Mouse (Mus musculus) T-helper 2 cell (primary cell): Measurements from ENCODE around the gene Creb3l2.
"Not testable (repeated sequence)": the region's sequence is repeated elsewhere in the genome, so short reads cannot be mapped to it uniquely, and the experiment has no call there.

Source experiments
- in situ Hi-C: fragments of 300-600 bp; cut with MboI, MseI; formaldehyde crosslinking; loops from one replicate; pipeline ENCODE4 v1.15.1; 2025; ENCODE audit warnings: high pct_unique_total_duplicates

Creb3l2 gene

GRCm38 (mm10) chr6:37377836-37378580 lies 63.9 kb downstream of the Creb3l2 start:
- in situ Hi-C loops: no loop called here

- in situ Hi-C loops: not testable (repeated sequence)
Observed at GRCm38 (mm10) chr6:37377387-37377786, 64.6 kb downstream of the Creb3l2 start.

GRCm38 (mm10) chr6:37375452-37375851 lies 66.5 kb downstream of the Creb3l2 start:
- in situ Hi-C loops: no loop called here

- in situ Hi-C loops: no loop called here
Observed at GRCm38 (mm10) chr6:37371341-37371740, 70.6 kb downstream of the Creb3l2 start.

DNA sequence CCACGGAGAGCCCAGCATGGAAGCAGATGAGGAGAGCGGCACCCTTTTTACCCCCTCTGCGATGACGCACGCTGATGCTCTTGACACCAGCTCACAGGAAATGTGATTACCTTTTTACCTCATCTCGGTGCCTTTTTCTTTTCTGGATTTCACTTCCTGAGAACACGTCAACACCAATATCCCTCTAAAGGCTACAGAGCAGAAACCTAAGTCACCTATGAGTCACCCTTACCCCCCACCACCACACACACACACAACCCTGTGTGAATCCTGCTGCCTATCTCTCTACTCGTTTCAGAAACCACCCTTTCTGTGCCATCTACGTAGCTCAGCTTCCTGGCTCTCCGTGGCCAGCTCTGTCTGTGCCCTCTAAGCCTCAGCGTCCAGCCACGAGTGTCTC lies 71.4 kb downstream of the Creb3l2 start:
- in situ Hi-C loops: no loop called here

GRCm38 (mm10) chr6:37369750-37370149 lies 72.2 kb downstream of the Creb3l2 start:
- in situ Hi-C loops: no loop called here

DNA sequence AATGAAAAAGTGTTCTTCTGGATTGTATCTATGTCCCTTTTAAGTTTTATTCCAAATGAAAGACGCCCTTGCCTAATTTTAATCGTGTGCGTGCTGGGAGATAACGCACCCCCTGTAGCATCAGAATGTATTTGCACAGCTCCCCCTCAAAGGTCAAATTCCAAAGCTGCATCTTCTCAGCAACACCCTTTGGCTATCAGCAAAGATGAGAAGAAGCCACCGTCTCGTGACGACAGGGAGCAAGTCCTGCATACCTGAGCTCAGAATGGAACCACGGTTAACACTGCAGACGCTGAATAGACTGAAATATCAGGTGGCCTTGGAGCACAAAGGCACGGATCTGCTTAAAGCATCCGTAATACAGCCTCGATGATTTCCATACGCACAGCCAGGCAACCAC lies 73.7 kb downstream of the Creb3l2 start:
- in situ Hi-C loops: no loop called here

DNA sequence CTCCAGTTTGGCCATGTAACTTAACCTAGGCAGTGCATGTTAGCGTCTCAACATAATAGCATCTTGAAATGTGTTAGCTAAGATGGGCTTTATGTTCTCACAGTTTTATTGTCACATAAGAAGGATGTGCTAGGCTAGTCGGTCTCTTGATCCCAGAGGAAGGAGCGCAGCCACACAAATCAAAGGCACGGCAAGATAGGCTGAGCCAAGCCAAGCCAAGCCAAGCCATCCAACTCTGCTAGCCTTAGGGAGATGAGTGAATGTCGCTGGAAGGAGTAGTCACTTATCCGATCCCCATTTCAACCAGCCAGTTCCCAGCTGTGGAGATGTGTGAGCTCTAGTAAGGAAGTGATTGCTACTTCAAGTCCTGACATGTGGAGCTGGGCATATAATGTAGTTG lies 75.0 kb downstream of the Creb3l2 start:
- in situ Hi-C loops: no loop called here

GRCm38 (mm10) chr6:37365179-37365578 lies 76.8 kb downstream of the Creb3l2 start:
- in situ Hi-C loops: no loop called here

DNA sequence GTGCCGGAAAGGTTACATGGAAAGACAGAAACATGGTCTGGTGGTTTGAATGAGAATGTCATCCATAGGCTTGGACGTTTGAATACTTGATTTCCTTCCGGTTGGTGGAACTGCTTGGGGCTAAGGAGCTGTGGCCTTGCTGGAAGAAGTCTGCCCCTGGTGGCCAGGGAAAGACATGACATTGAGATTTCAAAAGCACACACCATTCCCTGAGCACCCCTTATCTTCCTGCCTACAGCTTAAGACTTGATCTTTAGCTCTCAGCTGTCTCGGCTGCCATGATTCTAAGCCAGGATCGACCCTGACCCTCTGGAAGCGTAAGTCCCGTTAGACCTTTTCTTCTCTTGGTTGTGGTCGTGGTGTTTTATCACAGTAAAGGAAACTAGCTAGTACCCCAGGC lies 77.6 kb downstream of the Creb3l2 start:
- in situ Hi-C loops: no loop called here

- in situ Hi-C loops: no loop called here
Observed at GRCm38 (mm10) chr6:37360813-37361385, 81.0 kb downstream of the Creb3l2 start.

GRCm38 (mm10) chr6:37354449-37355179 lies 87.3 kb downstream of the Creb3l2 start:
- in situ Hi-C loops: loop anchor here (5.0 kb wide), 1 partner anchor 98 kb away; no protein-coding TSS in a partner anchor

DNA sequence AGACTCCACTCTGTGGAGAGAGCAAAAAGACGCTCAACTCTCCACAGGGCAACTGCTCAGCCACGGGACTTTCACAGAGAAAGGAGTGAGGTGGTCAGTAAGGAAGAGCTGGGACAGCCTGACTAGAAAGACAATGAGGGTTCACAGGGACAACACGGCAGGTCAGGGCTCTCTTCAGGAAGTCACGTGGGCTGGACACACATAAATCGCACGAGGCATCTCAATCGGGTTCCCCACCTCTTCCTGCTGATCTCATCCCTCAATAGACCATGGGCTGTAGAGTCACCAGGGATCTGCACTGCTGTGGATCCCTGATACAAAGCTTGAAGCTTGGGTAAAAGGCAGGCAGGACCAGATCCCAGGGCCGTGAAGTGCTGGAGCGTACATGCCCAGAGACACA lies 88.3 kb downstream of the Creb3l2 start:
- in situ Hi-C loops: no loop called here

GRCm38 (mm10) chr6:37351731-37352380 lies 90.1 kb downstream of the Creb3l2 start:
- in situ Hi-C loops: no loop called here

- in situ Hi-C loops: no loop called here
Observed at GRCm38 (mm10) chr6:37350315-37350714, 91.6 kb downstream of the Creb3l2 start.

DNA sequence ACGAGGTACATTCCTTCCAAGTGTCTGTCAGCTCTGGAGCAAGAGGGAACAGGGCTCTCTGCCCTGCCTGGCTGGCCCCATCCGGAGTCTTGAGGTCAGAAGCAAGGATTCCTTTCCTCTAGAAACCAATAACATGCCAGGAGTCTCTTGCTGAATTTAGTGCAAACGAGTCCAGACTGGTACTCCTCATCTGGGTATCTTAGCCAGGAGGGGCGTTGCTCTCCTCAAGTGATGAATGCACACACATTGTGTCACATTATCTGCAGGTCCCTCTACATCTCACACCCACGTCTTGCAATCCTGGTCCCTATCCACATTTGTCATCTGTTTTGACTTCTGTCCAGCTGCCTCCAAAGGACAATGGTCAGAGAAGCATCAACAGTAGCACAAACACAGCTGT lies 94.3 kb downstream of the Creb3l2 start:
- in situ Hi-C loops: loop anchor here (10.0 kb wide), 1 partner anchor 283 kb away; no protein-coding TSS in a partner anchor

GRCm38 (mm10) chr6:37338055-37338454 lies 103.9 kb downstream of the Creb3l2 start:
- in situ Hi-C loops: no loop called here

DNA sequence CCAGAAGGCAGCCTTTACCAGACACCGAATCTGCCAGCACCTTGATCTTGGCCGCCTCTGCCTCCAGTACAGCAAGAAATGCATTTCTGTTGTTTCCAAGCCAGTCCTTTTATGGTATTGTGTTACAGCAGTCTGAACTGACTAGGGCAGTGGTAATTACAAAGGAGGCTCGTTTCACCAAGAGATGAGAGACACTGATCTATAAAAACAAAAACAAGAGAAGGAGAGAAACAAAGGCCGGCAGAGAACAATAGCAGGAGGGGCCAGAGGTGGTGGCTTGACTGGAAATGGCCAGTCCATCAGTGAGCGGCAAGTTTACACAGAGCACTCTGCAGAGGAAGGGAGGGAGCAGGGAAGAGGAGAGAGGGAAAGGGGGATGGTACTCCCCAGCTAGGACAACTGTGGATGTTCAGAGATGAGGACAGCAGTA lies 105.1 kb downstream of the Creb3l2 start:
- in situ Hi-C loops: no loop called here

DNA sequence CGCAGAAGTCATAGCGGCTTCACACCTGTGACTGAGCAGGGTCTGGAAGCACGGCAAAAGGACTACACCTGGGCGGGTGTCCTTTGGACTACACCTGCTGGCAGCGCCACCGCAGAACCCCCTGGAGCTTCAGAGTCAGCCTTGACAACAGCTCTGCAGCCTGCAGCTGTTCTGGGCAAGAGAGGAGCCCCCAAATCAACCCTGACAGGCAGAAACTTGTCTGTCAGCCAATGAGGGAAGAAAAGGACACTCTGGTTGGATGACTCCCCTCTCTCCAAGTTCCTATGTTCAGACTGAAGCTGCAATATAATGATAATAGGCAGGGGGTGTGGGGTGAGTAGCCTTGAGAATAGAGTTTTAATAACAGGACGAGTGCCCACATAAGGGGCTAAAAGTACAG lies 105.6 kb downstream of the Creb3l2 start:
- in situ Hi-C loops: no loop called here

- in situ Hi-C loops: no loop called here
Observed at GRCm38 (mm10) chr6:37332846-37333245, 109.1 kb downstream of the Creb3l2 start.

DNA sequence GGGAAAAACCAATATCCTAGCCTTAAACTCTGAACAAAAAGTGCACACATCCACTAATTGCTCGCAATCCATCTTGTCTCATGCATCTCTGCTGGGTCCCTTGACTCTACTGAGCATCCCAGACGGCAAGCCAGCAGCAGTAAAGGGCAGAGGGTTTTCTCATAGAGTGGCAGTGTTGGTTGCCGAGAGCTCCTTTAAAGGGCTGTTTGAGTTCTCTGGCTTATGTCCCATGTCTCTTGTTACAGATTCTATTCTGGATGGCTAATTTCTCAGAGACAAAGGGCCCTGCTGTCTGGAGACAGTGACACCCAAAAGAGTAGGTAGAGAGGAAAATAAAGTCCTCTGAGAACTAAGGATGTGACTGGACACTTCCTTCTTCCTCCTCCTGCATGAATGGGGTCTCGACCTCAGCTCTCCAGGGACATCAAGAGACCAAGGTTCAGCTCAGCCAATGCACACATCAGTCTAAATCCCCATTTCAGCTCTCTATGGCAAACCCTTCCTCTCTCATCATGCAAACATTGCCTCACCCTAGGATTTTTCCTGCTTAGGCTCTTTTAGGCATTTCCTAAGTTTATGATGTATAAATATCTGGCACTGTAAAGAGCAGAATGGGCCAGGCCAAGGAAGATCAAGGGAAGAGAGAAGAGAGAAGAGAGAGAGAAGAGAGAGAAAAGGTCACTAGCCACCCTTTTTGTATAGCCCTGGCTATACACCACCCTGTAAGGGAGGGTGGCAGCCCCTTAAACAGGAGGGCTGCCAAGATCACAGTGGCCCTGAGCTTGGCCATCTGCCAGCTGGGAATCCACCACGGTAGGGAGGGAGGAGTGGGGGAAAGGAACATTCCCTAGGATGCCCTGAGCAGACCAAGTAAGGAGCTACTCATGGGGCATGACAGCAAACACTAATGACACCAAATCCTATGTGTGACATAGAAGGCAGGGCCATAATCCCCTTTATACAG lies 111.8 kb downstream of the Creb3l2 start:
- in situ Hi-C loops: no loop called here
